Mouse (Mus musculus): ENCODE measurements around the gene Apold1. TPM values are rescaled to one million over a fixed set of nuclear protein-coding genes. Genes with fewer than 3 reads are reported as not detected.

Gene Apold1
- polyA plus RNA-seq, 1 experiment from 2014 or later: 3.5 TPM

- DNase-seq (ENCODE audit: low spot score): peak; percentile 27
- Histone ChIP-seq H3K9me3 (replicated peaks; ENCODE audit: control insufficient read depth, low read length) (no peaks in the 10 kb centered on the region), H3K27me3 (replicated peaks; ENCODE audit: control insufficient read depth, insufficient read depth, low read length) (no peaks in the 10 kb centered on the region), H3K9ac (ENCODE audit: low read length) (no peak overlapping the region), H3K4me2 (ENCODE audit: low read length) (no peak overlapping the region), H3K4me1 (ENCODE audit: control insufficient read depth, insufficient read depth, low read length) (0 out of 2 replicates have a peak, but pooled peaks cover 13% of the 10 kb centered on the region), H3K4me3 (ENCODE audit: low read depth, low read length) (no peak overlapping the region), H3K27ac (ENCODE audit: low read depth, low read length) (no peak overlapping the region), H3K36me3 (ENCODE audit: control insufficient read depth, insufficient read depth, low read length) (no peaks in the 10 kb centered on the region)
- 34% methylated on average over 2 of the region's 2 CpGs for WGBS
- ATAC-seq: no peak
These were observed 17.6 kb upstream of the Apold1 start for GRCm38 (mm10) chr6:134963910-134964309.

- WGBS: 86% methylated on average over 5 of the region's 5 CpGs
- Histone ChIP-seq H3K27me3 (replicated peaks; ENCODE audit: control insufficient read depth, insufficient read depth, low read length) (no peaks in the 10 kb centered on the region), H3K4me1 (ENCODE audit: control insufficient read depth, insufficient read depth, low read length) (0 out of 2 replicates have a peak, but pooled peaks cover 5% of the 10 kb centered on the region), H3K9ac (ENCODE audit: low read length) (no peak overlapping the region), H3K9me3 (replicated peaks; ENCODE audit: control insufficient read depth, low read length) (no peaks in the 10 kb centered on the region), H3K36me3 (ENCODE audit: control insufficient read depth, insufficient read depth, low read length) (no peaks in the 10 kb centered on the region), H3K4me2 (ENCODE audit: low read length) (no peak overlapping the region), H3K27ac (ENCODE audit: low read depth, low read length) (no peak overlapping the region), H3K4me3 (ENCODE audit: low read depth, low read length) (no peak overlapping the region)
- DNase-seq (ENCODE audit: low spot score): no peak
- ATAC-seq: no peak
These were observed 14.8 kb upstream of the Apold1 start for GRCm38 (mm10) chr6:134966681-134967080.

- Histone ChIP-seq H3K4me2 (ENCODE audit: low read length) (no peak overlapping the region), H3K9me3 (replicated peaks; ENCODE audit: control insufficient read depth, low read length) (no peaks in the 10 kb centered on the region)
These were observed 13.2 kb upstream of the Apold1 start for GRCm38 (mm10) chr6:134968326-134968725.

GRCm38 (mm10) chr6:134969498-134969897, 12.0 kb upstream of the Apold1 start:
- Histone ChIP-seq H3K4me2 (ENCODE audit: low read length) (no peak overlapping the region), H3K36me3 (ENCODE audit: control insufficient read depth, insufficient read depth, low read length) (no peaks in the 10 kb centered on the region), H3K9me3 (replicated peaks; ENCODE audit: control insufficient read depth, low read length) (no peaks in the 10 kb centered on the region), H3K27me3 (replicated peaks; ENCODE audit: control insufficient read depth, insufficient read depth, low read length) (no peaks in the 10 kb centered on the region), H3K4me1 (ENCODE audit: control insufficient read depth, insufficient read depth, low read length) (no peaks in the 10 kb centered on the region), H3K4me3 (ENCODE audit: low read depth, low read length) (no peak overlapping the region), H3K9ac (ENCODE audit: low read length) (no peak overlapping the region), H3K27ac (ENCODE audit: low read depth, low read length) (no peak overlapping the region)
- WGBS: 95% methylated on average over 2 of the region's 2 CpGs
- ATAC-seq: no peak
- no peak for DNase-seq (ENCODE audit: low spot score)

More at GRCm38 (mm10) chr6:134968326-134968725, 13.2 kb upstream of the Apold1 start:
- Histone ChIP-seq H3K9ac (ENCODE audit: low read length) (no peak overlapping the region), H3K4me1 (ENCODE audit: control insufficient read depth, insufficient read depth, low read length) (no peaks in the 10 kb centered on the region), H3K4me3 (ENCODE audit: low read depth, low read length) (no peak overlapping the region), H3K36me3 (ENCODE audit: control insufficient read depth, insufficient read depth, low read length) (no peaks in the 10 kb centered on the region), H3K27ac (ENCODE audit: low read depth, low read length) (no peak overlapping the region), H3K27me3 (replicated peaks; ENCODE audit: control insufficient read depth, insufficient read depth, low read length) (no peaks in the 10 kb centered on the region)
- DNase-seq (ENCODE audit: low spot score): no peak
- 94% methylated on average over 1 of the region's 1 CpGs for WGBS
- no peak for ATAC-seq

- Histone ChIP-seq H3K4me2 (ENCODE audit: low read length) (no peak overlapping the region), H3K27ac (ENCODE audit: low read depth, low read length) (no peak overlapping the region), H3K9me3 (replicated peaks; ENCODE audit: control insufficient read depth, low read length) (no peaks in the 10 kb centered on the region), H3K4me1 (ENCODE audit: control insufficient read depth, insufficient read depth, low read length) (no peaks in the 10 kb centered on the region), H3K36me3 (ENCODE audit: control insufficient read depth, insufficient read depth, low read length) (no peaks in the 10 kb centered on the region), H3K27me3 (replicated peaks; ENCODE audit: control insufficient read depth, insufficient read depth, low read length) (no peaks in the 10 kb centered on the region), H3K4me3 (ENCODE audit: low read depth, low read length) (no peak overlapping the region), H3K9ac (ENCODE audit: low read length) (no peak overlapping the region)
- DNase-seq (ENCODE audit: low spot score) (no peak), ATAC-seq (no peak)
- 47% methylated on average over 4 of the region's 4 CpGs for WGBS
These were observed 9.4 kb upstream of the Apold1 start for GRCm38 (mm10) chr6:134972096-134972495.

- no peak overlapping the region for H3K9ac ChIP-seq (ENCODE audit: low read length)
- 30% methylated on average over 6 of the region's 6 CpGs for WGBS
These were observed 4.9 kb upstream of the Apold1 start for GRCm38 (mm10) chr6:134976628-134977027.

GRCm38 (mm10) chr6:134983529-134984370, 2.2 kb downstream of the Apold1 start:
- peaks cover 3% of the 10 kb centered on the region; the same call in 1 of the 2 replicates for H3K4me1 ChIP-seq (ENCODE audit: control insufficient read depth, insufficient read depth, low read length)
- H3K4me3 ChIP-seq (ENCODE audit: low read depth, low read length): peak overlapping the region; percentile 55
- H3K27me3 ChIP-seq (replicated peaks; ENCODE audit: control insufficient read depth, insufficient read depth, low read length): no peaks in the 10 kb centered on the region
- H3K36me3 ChIP-seq (ENCODE audit: control insufficient read depth, insufficient read depth, low read length): no peaks in the 10 kb centered on the region
- H3K4me2 ChIP-seq (ENCODE audit: low read length): peak overlapping the region; percentile 87
- WGBS: 3% methylated on average over 62 of the region's 62 CpGs
- H3K9me3 ChIP-seq (replicated peaks; ENCODE audit: control insufficient read depth, low read length): no peaks in the 10 kb centered on the region
- H3K9ac ChIP-seq (ENCODE audit: low read length): peak overlapping the region; percentile 69
- DNase-seq (ENCODE audit: low spot score) (peak; percentile 94), ATAC-seq (peak; percentile 91)
- peak overlapping the region; percentile 52; the same call in 1 of the 2 replicates for H3K27ac ChIP-seq (ENCODE audit: low read depth, low read length)

More at GRCm38 (mm10) chr6:134976628-134977027, 4.9 kb upstream of the Apold1 start:
- DNase-seq (ENCODE audit: low spot score) (peak; percentile 75), ATAC-seq (peak; percentile 69)
- Histone ChIP-seq H3K36me3 (ENCODE audit: control insufficient read depth, insufficient read depth, low read length) (no peaks in the 10 kb centered on the region), H3K4me2 (ENCODE audit: low read length) (no peak overlapping the region), H3K27ac (ENCODE audit: low read depth, low read length) (no peak overlapping the region; the same call in 1 of the 2 replicates), H3K9me3 (replicated peaks; ENCODE audit: control insufficient read depth, low read length) (no peaks in the 10 kb centered on the region), H3K4me3 (ENCODE audit: low read depth, low read length) (no peak overlapping the region), H3K4me1 (ENCODE audit: control insufficient read depth, insufficient read depth, low read length) (no peaks in the 10 kb centered on the region), H3K27me3 (replicated peaks; ENCODE audit: control insufficient read depth, insufficient read depth, low read length) (no peaks in the 10 kb centered on the region)

- no peak overlapping the region for H3K27ac ChIP-seq (ENCODE audit: low read depth, low read length)
- no peaks in the 10 kb centered on the region for H3K9me3 ChIP-seq (replicated peaks; ENCODE audit: control insufficient read depth, low read length)
- H3K4me3 ChIP-seq (ENCODE audit: low read depth, low read length): no peak overlapping the region
- H3K4me2 ChIP-seq (ENCODE audit: low read length): no peak overlapping the region
- ATAC-seq (no peak), DNase-seq (ENCODE audit: low spot score) (peak; percentile 52)
- H3K36me3 ChIP-seq (ENCODE audit: control insufficient read depth, insufficient read depth, low read length): no peaks in the 10 kb centered on the region
- peaks cover 3% of the 10 kb centered on the region; the same call in 1 of the 2 replicates for H3K4me1 ChIP-seq (ENCODE audit: control insufficient read depth, insufficient read depth, low read length)
- H3K9ac ChIP-seq (ENCODE audit: low read length): no peak overlapping the region
- H3K27me3 ChIP-seq (replicated peaks; ENCODE audit: control insufficient read depth, insufficient read depth, low read length): no peaks in the 10 kb centered on the region
- 54% methylated on average over 3 of the region's 3 CpGs for WGBS
These were observed 3.2 kb downstream of the Apold1 start for GRCm38 (mm10) chr6:134984748-134985147.

GRCm38 (mm10) chr6:134988377-134988776, 6.9 kb downstream of the Apold1 start:
- Histone ChIP-seq H3K4me1 (ENCODE audit: control insufficient read depth, insufficient read depth, low read length) (peaks cover 3% of the 10 kb centered on the region; the same call in 1 of the 2 replicates), H3K9me3 (replicated peaks; ENCODE audit: control insufficient read depth, low read length) (no peaks in the 10 kb centered on the region), H3K9ac (ENCODE audit: low read length) (no peak overlapping the region), H3K27me3 (replicated peaks; ENCODE audit: control insufficient read depth, insufficient read depth, low read length) (no peaks in the 10 kb centered on the region), H3K36me3 (ENCODE audit: control insufficient read depth, insufficient read depth, low read length) (no peaks in the 10 kb centered on the region), H3K4me3 (ENCODE audit: low read depth, low read length) (no peak overlapping the region), H3K4me2 (ENCODE audit: low read length) (no peak overlapping the region), H3K27ac (ENCODE audit: low read depth, low read length) (no peak overlapping the region)
- no peak for ATAC-seq
- 81% methylated on average over 9 of the region's 9 CpGs for WGBS
- DNase-seq (ENCODE audit: low spot score): no peak

All from forebrain, embryonic 14.5 days (tissue).